Mouse (Mus musculus) neural tube, embryonic 12.5 days (tissue): ENCODE data around the gene Gm20388. TPM values are rescaled to one million over a fixed set of nuclear protein-coding genes. Genes with fewer than 3 reads are reported as not detected.

Experiments
- ATAC-seq: fragments of 200-750 bp; cut with Nextera tagmentation; 2 replicates; pipeline ENCODE4 v1.8.0; 2017; ENCODE audit warnings: low read depth, mild to moderate bottlenecking, moderate TSS enrichment, moderate library complexity; ENCODE audit not compliant: low FRiP score
- H3K27ac ChIP-seq: fragments of 300-500 bp; sonication (generic); 2 replicates; pipeline ENCODE4 v1.5.1; 2016
- H3K27me3 ChIP-seq: fragments of 300-500 bp; sonication (generic); replicated peaks from 2 replicates; pipeline ENCODE4 v1.6.1; 2016; ENCODE audit warnings: mild to moderate bottlenecking
- H3K36me3 ChIP-seq: fragments of 300-500 bp; sonication (generic); 2 replicates; pipeline ENCODE4 v1.6.1; 2016; ENCODE audit warnings: mild to moderate bottlenecking
- H3K4me1 ChIP-seq: fragments of 300-500 bp; sonication (generic); 2 replicates; pipeline ENCODE4 v1.6.1; 2016
- H3K4me2 ChIP-seq: fragments of 300-500 bp; sonication (generic); replicated peaks from 2 replicates; pipeline ENCODE4 v1.6.1; 2016; ENCODE audit warnings: mild to moderate bottlenecking
- H3K4me3 ChIP-seq: fragments of 300-500 bp; sonication (generic); 2 replicates; pipeline ENCODE4 v1.5.1; 2016
- H3K9ac ChIP-seq: fragments of 300-500 bp; sonication (generic); 2 replicates; pipeline ENCODE4 v1.6.1; 2016; ENCODE audit warnings: mild to moderate bottlenecking
- H3K9me3 ChIP-seq: fragments of 300-500 bp; sonication (generic); 2 replicates; pipeline ENCODE4 v1.6.1; 2016; ENCODE audit warnings: mild to moderate bottlenecking
- whole genome bisulfite sequencing: fragments of 180-500 bp; shearing (Covaris S2); methylation state at CpG from one replicate; pipeline ENCODE4 v1.1.7; 2016; 5-methylcytosine and 5-hydroxymethylcytosine counted together
- polyA plus RNA-seq: library from polyadenylated mRNA; unstranded; fragments of >200 nt; fragmentation: Nextera tagmentation; extraction: Ambion mirVana; gene quantifications from 2 replicates; pipeline ENCODE4 v1.2.1, GENCODE M21; 2016

Gene Gm20388
- polyA plus RNA-seq, 1 experiment from 2014 or later = not detected

DNA sequence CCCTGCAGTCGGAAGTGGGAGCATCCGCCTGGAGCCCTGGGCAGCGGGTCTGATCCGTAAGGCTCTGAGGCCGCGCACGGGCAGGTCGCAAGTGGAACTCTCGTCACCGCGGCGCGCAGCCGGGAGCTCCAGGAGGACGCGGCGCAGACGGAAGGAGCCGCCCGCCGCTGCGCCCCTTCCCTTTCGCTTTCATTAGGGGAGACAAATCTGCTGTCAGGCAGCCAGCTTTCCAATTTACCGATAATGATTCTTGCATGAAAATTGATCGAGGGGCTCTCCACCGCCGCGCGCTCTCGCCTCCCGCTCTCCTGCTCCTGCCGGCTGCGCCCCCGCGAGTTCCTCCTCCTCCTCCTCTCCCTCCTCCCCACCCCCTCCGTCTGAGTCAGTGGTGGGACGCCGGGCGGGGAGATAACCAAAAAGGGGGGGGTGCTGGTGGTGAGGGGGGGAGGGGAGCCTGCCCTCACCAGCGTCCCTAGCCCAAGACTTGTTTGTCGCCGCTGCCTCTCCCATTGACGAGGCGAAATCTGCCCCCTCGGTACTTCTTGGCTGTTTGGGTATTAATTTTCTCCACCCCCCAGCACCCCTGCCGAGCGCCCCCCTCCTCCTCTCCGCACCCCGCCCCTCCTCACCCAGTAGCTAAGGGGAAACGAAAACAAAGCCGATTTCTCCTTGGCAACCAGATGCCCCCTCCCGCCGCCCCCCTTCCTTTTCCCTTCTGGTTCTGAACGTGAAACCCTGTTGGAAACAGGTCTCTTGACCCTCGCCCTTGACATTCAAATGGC lies 577.3 kb downstream of the Gm20388 start:
- Histone ChIP-seq H3K4me2 (peak overlapping the region; percentile 98), H3K36me3 (no peaks in the 10 kb centered on the region), H3K4me1 (peaks cover 68% of the 10 kb centered on the region), H3K4me3 (peak overlapping the region; percentile 98), H3K9me3 (no peaks in the 10 kb centered on the region), H3K27ac (peak overlapping the region; percentile 100), H3K9ac (peak overlapping the region; percentile 98), H3K27me3 (no peaks in the 10 kb centered on the region; the same call in 1 of the 2 replicates)
- WGBS = under 1% methylated on average over 54 of the region's 55 CpGs
- ATAC-seq = peak; percentile 65

DNA sequence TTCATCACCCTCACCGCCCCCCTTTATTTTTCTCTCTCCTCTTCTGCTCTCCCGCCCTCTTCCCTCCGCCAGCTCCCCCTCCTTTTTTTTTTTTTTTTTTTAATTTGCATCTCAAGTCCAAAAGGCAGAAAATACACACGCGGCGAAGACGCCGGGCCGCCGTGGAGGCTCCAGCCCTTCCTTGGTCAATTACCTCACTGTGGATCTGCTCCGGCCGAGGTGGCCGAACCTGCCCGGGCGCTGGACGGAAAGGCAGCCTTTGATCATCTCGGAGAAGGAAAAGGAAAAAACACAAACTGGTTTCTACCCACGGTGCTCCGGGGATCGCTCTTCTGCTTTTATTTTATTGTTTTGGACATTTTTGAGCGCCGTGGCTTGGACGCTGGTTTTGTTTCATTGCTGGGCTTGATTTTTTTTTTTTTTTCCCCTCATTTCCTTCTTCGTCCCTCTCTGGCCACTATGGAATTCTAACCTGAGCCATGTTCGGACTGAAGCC lies 578.0 kb downstream of the Gm20388 start:
- no peak for ATAC-seq
- peak overlapping the region; percentile 98 for H3K4me2 ChIP-seq
- H3K27ac ChIP-seq = peak overlapping the region; percentile 100
- H3K9me3 ChIP-seq = no peaks in the 10 kb centered on the region
- no peaks in the 10 kb centered on the region for H3K36me3 ChIP-seq
- peak overlapping the region; percentile 98 for H3K9ac ChIP-seq
- under 1% methylated on average over 24 of the region's 25 CpGs for WGBS
- peaks cover 71% of the 10 kb centered on the region for H3K4me1 ChIP-seq
- H3K27me3 ChIP-seq = no peaks in the 10 kb centered on the region; the same call in 1 of the 2 replicates
- peak overlapping the region; percentile 98 for H3K4me3 ChIP-seq

- Histone ChIP-seq H3K4me3 (peak overlapping the region; percentile 98), H3K4me2 (peak overlapping the region; percentile 98), H3K9ac (peak overlapping the region; percentile 98), H3K36me3 (no peaks in the 10 kb centered on the region), H3K27ac (peak overlapping the region; percentile 100), H3K4me1 (peaks cover 71% of the 10 kb centered on the region), H3K9me3 (no peaks in the 10 kb centered on the region), H3K27me3 (no peaks in the 10 kb centered on the region)
- no peak for ATAC-seq
- WGBS = under 1% methylated on average over 73 of the region's 73 CpGs
Observed at GRCm38 (mm10) chr8:120489142-120489754, 578.6 kb downstream of the Gm20388 start.

DNA sequence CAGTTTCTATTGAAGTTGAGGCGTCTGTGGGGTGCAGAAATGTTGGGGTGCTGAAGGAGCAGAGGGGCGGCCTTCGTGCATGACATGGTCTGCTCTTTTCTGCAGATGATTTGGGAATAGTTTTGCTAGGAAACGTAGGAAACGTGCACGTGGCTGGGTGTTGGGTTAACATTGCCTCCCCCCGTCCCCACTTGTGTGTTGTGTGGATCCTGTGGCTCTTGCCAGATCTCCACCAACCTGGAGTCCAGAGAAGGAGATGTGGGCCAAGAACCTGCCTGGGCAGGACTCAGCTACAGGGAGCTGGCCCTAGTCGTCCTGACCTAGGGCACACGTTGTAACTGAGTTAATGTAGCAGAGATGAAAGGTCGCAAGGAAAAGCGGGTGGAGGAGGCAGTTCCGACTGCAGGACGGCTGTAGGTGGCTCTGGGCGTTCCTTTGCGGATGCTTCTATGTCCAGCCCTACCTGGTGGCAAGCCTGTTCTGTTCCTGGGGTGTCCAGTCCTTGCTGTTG lies 579.2 kb downstream of the Gm20388 start:
- Histone ChIP-seq H3K27ac (peak overlapping the region; percentile 100; the same call in 1 of the 2 replicates), H3K9me3 (no peaks in the 10 kb centered on the region), H3K4me1 (peaks cover 71% of the 10 kb centered on the region), H3K4me2 (peak overlapping the region; percentile 98), H3K27me3 (no peaks in the 10 kb centered on the region), H3K4me3 (peak overlapping the region; percentile 98), H3K9ac (peak overlapping the region; percentile 98), H3K36me3 (no peaks in the 10 kb centered on the region)
- 2% methylated on average over 15 of the region's 15 CpGs for WGBS
- no peak for ATAC-seq

DNA sequence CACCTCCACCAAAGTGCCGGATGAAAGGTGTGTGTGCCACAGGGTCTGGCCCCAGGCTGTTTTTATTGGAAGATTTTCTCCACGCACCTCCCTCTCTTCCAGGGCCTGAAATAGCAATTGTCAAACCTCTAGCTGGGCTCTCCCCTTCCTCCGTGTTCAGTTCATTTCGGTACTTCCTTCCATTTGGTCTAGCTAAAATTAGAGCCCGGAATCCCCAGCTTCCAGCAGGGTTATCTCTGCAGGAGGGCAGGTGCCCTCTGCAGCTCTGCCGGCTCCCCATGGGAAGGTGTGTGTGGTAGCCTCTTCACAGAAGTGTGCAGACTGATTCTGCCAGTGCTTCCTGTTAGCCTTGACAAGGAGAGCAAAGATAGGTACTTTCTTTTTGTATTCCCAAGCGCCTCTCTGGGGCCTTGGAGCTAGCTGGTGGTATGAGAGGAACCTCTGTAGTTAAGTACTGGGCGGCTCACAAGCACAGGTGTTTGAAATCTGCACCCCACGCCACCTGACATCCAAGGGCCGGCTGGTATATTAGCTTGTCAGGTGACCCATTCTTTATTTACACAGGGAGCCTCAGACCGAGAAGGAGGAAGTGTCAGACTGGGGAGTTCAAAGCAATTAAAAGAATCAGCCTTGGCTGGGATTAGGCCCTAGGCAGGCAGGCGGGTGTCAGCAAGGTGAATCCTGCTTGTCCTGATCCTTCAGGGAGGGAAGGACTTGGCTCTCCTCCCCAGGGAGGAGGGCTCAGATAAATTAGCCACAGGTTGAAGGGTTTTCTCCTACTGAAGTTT lies 579.9 kb downstream of the Gm20388 start:
- H3K9me3 ChIP-seq = no peaks in the 10 kb centered on the region
- H3K27me3 ChIP-seq = no peaks in the 10 kb centered on the region
- H3K27ac ChIP-seq = 0 out of 2 replicates have a peak overlapping the region, but pooled peaks have one; percentile 37
- peaks cover 71% of the 10 kb centered on the region for H3K4me1 ChIP-seq
- no peaks in the 10 kb centered on the region for H3K36me3 ChIP-seq
- H3K4me3 ChIP-seq = peak overlapping the region; percentile 98
- WGBS = 16% methylated on average over 12 of the region's 12 CpGs
- H3K4me2 ChIP-seq = peak overlapping the region; percentile 98
- ATAC-seq = no peak
- H3K9ac ChIP-seq = peak overlapping the region; percentile 98

GRCm38 (mm10) chr8:120491166-120491793 lies 580.6 kb downstream of the Gm20388 start:
- H3K9ac ChIP-seq = peak overlapping the region; percentile 98
- H3K9me3 ChIP-seq = no peaks in the 10 kb centered on the region
- H3K27me3 ChIP-seq = no peaks in the 10 kb centered on the region
- peak overlapping the region; percentile 98 for H3K4me3 ChIP-seq
- H3K4me1 ChIP-seq = peaks cover 71% of the 10 kb centered on the region
- ATAC-seq = no peak
- H3K36me3 ChIP-seq = no peaks in the 10 kb centered on the region
- peak overlapping the region; percentile 98 for H3K4me2 ChIP-seq
- 64% methylated on average over 5 of the region's 5 CpGs for WGBS
- no peak overlapping the region for H3K27ac ChIP-seq

DNA sequence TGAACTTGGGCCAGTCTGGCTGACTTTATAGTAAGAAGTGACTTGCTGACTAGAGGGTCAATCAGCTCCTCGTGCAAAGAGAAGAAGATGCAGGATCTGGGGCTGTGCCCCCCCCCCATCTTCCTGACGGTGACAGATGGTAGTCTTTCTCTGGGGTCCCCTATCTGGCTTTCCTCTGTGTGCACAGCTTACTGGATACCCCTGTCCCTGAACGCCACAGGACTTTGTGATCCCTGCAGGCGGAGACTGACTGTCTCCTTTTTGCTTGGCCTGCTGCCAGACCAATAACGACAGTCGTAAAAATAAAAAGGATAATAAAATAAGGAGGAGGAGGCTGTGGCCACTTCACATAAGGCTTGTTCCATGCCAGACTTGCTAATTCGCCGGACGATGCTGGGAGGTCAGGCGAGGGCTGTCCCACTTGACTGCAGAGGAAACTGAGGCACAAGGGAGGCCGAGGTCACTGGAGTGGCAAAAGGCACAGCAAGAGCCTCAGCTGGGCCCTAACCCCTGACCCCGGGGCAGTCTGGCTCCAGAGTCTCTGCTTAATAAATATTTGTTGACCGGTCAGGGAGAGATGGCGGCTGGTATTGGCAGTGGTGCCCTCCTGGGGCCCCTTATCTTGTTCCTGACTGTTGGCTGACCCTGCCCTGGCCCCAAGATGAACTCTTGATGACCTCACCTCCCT lies 581.7 kb downstream of the Gm20388 start:
- 12% methylated on average over 14 of the region's 14 CpGs for WGBS
- H3K9me3 ChIP-seq = no peaks in the 10 kb centered on the region
- H3K4me1 ChIP-seq = peaks cover 76% of the 10 kb centered on the region
- peak overlapping the region; percentile 98 for H3K4me3 ChIP-seq
- H3K36me3 ChIP-seq = no peaks in the 10 kb centered on the region
- ATAC-seq = no peak
- H3K9ac ChIP-seq = peak overlapping the region; percentile 98
- H3K27me3 ChIP-seq = no peaks in the 10 kb centered on the region
- H3K4me2 ChIP-seq = peak overlapping the region; percentile 98
- H3K27ac ChIP-seq = peak overlapping the region; percentile 32; the same call in 1 of the 2 replicates

DNA sequence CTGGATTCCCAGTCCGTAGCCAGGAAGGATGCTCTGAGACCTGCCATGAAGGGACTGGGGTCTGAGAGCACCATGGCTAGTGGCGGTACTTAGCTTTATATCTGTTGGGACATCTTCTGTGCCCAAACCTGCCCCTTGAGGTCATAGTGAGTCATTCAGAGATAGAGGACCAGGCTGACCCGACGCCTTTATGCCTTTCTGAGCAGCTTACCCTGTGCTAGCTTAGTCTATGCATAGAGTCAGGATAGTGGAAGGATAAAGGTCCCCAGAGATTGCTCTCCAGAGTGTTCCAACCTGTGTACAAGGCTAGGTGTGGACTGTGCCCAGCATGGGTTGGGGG lies 582.2 kb downstream of the Gm20388 start:
- whole genome bisulfite sequencing = 32% methylated on average over 4 of the region's 4 CpGs

DNA sequence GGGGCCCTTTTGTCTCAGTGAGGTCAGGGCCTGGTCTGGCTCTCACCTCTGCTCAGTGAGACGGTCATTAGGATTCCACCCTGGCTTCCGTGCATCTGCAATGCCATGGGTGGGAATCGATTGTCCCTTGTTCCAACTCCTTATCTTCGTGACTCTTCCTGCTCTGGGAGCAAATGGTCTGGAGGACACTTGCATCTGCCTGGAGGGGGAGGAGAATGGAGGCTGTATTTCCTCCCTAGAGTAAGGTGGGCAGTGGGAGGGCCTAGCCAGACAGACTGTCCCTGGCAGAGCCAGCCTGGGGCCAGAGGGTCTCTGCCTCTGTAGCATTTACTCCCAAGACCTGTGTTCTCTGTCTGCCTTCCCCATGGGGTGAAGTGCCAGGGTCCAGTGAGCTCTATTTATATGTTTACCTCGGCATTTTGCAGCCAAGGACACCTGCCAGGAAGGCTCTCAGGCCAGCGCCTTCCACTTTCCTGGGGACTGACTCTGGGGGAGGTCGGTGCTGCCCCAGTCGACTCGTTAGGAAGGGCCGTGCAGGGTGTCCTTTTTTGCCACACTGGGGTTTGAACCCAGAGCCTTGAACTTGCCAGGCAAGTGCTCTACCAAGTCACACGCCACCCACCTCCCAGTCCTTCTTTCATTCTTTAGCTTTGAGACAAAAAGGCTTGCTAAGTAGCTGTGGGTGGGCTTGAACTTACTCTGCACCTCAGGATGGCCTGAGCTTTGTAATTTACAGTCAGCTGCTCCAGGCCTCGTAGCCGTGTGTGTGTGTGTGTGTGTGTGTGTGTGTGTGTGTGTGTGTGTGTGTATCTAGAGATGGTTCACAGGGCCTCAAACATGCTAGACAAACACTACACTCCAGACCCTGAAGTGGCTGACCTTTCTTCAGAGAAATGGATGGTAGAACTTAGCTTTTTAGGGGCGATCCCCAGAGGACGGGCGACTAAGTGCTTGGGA lies 583.1 kb downstream of the Gm20388 start:
- peak overlapping the region; percentile 98 for H3K4me2 ChIP-seq
- WGBS = 46% methylated on average over 16 of the region's 16 CpGs
- no peak overlapping the region for H3K27ac ChIP-seq
- H3K36me3 ChIP-seq = no peaks in the 10 kb centered on the region
- H3K9me3 ChIP-seq = no peaks in the 10 kb centered on the region
- no peak for ATAC-seq
- peak overlapping the region; percentile 98; the same call in 1 of the 2 replicates for H3K4me3 ChIP-seq
- no peaks in the 10 kb centered on the region for H3K27me3 ChIP-seq
- peaks cover 91% of the 10 kb centered on the region for H3K4me1 ChIP-seq
- H3K9ac ChIP-seq = peak overlapping the region; percentile 10

More for the DNA sequence above, 582.2 kb downstream of the Gm20388 start:
- Histone ChIP-seq H3K27me3 (no peaks in the 10 kb centered on the region), H3K4me2 (peak overlapping the region; percentile 98), H3K4me1 (peaks cover 81% of the 10 kb centered on the region), H3K9ac (peak overlapping the region; percentile 98), H3K27ac (peak overlapping the region; percentile 32; the same call in 1 of the 2 replicates), H3K9me3 (no peaks in the 10 kb centered on the region), H3K36me3 (no peaks in the 10 kb centered on the region), H3K4me3 (peak overlapping the region; percentile 98)
- no peak for ATAC-seq

DNA sequence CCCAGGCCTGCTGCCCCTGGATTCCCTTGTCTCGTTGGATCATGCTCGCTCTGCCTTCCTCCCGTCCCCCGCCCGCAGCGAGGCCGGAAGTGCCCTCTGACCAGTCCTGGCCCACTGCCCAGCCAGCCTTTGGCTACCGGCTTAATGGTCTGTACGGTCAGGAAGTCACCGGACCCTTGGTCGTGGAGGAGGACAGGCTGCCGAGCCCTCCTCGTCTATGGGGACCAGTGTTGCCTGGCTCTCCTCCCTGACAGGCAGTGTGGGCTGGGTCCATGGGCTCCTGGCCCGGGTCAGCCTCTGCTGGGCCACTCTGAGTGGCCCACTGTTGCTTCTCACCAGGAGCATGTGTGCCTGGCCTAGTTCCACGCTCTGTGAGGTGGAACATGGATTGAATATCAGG lies 584.3 kb downstream of the Gm20388 start:
- H3K4me3 ChIP-seq = peak overlapping the region; percentile 18
- H3K9ac ChIP-seq = peak overlapping the region; percentile 57
- no peak for ATAC-seq
- peak overlapping the region; percentile 74; the same call in 1 of the 2 replicates for H3K27ac ChIP-seq
- no peaks in the 10 kb centered on the region for H3K36me3 ChIP-seq
- H3K9me3 ChIP-seq = no peaks in the 10 kb centered on the region
- 26% methylated on average over 15 of the region's 15 CpGs for WGBS
- H3K4me2 ChIP-seq = peak overlapping the region; percentile 98
- peaks cover 100% of the 10 kb centered on the region for H3K4me1 ChIP-seq
- H3K27me3 ChIP-seq = no peaks in the 10 kb centered on the region
